Mouse (Mus musculus): Measurements from ENCODE around the gene Ercc5.

GRCm38 (mm10) chr1:44125590-44125989 is 22.0 kb upstream of the Ercc5 start:
- TF ChIP-seq CTCF (IDR thresholded peaks at IDR 0.05; ENCODE audit: extremely low read depth, insufficient read depth, low read length), result no peak
- no peak for TF ChIP-seq POLR2A (IDR thresholded peaks at IDR 0.05; ENCODE audit: extremely low read depth, insufficient read depth, low read length)

Measured in cortical plate, adult 2 months (tissue).